Mouse (Mus musculus): ENCODE measurements at regions not wholly inside any gene's neighbourhood (a gene's known extent, or its start where the extent isn't known, plus 50 kb on each side); places are given as distances from the start of the nearest gene placed in this dataset.

DNA sequence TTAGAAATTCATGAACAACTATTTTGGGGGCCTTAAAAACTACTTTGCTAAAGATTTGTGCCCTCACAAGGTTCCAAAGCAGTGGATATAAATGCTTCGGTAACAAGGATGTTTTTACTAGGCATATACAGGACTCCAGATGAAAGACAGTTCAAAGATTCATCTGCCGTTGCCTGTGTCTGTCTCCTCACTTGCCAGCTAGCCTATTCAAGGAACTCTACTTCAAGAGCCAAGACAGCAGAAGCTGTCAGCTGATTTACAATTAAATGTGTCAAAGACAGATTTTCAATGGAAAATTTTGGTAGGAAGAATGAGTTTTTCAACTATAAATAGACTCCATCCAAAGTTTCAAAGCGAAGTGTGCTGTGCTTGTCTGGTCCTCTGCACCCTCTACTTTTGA is 494.0 kb upstream of the A1bg start:
- DNase-seq (ENCODE audit: low spot score in 2 of 2), result peak in 1 of 2 experiments; percentile 10

DNA sequence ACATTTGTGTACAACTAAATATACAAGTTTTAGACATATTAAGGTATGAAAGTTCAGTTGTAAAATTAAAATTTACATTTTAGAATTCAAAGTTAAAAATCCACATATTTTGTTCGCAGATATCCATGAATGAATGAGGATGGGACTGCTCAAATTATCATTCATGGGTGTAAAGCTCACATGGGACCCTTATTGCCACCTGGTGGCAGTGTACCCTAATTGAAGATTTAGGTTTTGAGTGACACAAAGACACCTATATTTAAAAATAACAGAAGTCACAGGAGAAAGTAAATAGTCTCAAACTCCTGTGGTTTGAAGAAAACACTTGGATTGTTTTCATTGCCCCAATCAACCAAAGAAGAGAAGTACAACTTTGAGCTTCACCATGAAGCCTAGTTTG is 492.8 kb upstream of the A1bg start:
- DNase-seq (ENCODE audit: low spot score in 2 of 2), result peak in 1 of 2 experiments; percentile 6

DNA sequence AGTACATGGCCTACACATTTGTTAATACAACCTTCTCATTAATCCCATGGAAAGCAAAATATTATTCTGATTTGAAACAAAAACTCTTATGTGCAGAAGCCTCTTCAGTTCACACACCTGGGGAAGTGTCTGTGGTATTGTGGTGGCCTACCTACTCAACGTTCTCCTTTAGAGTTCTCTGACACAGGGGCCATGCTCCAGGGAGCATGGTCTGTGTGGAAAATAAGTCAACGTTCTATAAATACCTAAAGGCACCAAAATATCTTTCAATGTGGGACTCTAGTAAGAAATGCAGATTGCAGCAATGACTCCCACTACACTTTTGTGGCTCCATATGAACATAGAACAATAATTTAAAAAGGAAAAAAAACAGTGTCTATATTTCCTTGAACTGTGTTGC is 489.0 kb upstream of the A1bg start:
- no peak for DNase-seq (ENCODE audit: low spot score in 2 of 2)

DNA sequence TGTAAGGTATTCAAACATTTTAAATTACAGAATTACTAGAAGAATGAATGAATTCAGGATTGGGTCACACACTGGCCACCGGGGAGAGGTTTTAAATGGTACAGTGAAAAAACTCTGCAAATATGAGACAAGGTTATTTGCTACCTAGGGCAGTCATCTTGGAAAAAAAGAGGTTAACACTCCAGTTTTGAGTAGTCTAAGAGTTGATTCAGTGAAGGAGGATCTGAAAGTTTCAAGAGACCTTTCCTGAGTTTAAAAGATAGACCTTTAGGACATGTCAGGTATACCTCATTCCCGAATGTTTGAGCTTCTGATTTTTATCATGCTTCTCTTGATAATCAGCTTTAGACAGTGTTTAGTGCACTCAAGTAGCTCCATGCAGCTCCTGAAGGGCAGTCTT is 488.0 kb upstream of the A1bg start:
- no peak for DNase-seq (ENCODE audit: low spot score in 2 of 2)

DNA sequence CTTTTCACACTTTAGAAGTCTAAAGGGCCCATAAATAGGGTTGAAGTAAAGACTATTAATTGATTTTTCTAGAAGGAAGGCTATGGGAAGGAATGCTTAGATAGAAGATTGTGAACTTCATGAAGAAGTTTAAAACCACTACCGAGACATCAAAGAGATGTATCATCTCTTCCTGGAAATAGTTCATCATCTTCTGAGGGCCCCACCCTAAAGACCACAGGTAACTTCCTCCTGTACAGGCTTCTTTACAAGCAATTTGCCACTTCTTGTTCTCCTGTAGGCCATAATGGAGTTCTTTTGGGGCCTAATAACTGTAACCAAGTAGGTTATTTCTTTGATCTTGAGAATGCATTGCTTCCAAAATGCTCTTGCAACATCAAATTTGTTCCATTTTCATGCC is 485.8 kb upstream of the A1bg start:
- DNase-seq (ENCODE audit: low spot score in 2 of 2), result no peak

DNA sequence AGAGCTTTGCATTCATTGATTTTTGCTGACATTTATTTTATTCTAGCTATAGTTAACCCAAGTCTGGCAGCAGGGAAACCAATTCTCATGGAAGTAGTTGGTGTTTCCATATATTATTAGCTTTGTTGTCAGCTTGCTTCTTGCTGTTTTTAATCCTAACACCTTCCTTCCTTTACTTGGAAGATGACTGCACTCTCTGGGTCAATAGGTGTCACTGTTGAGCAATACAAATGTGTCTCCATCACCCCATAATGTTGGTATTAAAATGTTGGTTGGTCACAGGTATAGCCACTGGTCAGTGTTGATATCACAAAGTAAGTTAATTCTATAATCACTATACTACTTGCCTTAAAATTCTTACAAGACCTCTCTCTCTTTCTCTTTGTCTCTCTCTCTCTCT is 477.9 kb upstream of the A1bg start:
- peak in 1 of 2 experiments; percentile 19 for DNase-seq (ENCODE audit: low spot score in 2 of 2)

DNA sequence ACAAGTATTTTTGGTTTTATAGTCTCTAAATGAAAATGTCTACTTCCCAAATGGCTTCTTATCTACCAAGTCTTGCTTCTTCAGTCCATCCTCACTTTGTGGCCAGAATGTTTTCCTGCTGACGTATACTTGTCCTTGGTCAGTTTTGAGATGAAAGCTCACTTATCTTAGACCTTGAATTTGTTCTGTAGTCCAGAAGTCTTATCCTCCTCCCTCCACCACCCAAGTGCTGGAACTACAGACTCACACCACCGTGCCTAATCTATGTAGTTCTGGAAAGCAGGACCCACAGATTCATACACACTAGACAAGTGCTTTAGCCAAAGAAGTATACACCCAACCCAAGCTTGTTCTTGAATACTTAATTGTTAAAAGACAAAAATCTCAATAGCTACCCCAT is 477.2 kb upstream of the A1bg start:
- DNase-seq (ENCODE audit: low spot score in 2 of 2), result no peak

DNA sequence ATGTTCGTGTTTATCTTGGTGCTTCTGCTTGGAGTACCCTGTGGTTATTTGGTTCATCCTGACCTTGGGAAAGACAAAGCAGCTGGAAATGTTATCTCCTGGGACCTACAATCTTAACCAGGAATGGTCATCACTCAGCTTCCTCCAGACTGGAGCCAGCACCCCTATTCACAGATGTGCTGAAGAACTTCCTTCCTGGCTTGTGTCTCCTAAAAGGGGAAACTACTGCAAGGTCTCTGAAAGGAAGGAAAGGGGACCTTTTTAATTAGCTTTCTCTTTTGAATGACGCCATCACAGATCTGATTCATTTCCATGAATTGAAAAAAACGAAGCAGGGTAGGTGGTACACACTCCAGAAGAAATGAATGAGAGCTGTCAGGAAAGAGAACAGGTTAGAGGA is 476.0 kb upstream of the A1bg start:
- DNase-seq (ENCODE audit: low spot score in 2 of 2), result no peak

DNA sequence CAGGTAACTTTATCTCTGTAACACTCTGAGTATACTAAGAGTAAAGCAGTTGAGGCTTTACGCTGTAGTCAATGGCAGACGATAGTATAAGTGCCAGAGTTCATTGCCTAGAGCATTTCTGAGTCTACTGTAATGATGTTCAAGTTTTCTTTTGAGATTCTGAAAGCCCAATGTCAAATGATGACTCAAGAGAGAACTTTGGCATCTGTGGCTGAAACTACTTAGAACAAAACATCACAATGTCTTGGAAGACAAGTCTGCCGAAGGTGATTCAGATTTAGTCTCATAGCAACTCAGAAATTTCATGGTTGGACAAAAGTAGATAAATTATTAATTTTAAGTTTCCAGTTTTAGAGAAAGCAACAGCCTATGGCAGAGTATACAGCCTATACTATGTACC is 474.2 kb upstream of the A1bg start:
- DNase-seq (ENCODE audit: low spot score in 2 of 2), result no peak

DNA sequence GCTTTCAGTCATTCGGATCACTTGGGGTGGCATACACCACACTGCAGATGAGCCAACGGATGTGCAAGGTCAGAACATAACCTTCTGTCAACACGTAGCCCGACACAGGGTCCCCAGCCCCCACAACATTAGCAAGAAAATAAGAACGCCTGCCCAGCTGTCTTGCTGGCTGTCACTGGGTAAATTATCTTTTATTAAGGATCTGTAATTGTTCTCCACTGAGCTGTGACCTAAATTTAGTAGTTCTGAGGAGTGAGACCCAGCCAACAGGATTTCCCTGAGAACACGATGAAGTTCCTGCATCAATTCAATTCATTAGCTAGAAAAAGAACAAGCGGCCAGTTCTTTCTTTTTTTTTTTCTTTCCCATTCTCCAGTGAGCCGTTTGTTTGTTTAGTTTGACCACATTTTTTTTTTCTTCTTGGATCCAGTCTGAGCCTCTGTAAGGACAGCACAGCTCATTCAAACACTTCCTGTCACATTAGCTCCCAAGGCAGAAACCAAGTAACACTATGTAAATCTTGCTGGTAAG is 472.5 kb upstream of the A1bg start:
- DNase-seq (ENCODE audit: low spot score in 2 of 2), result peak in 1 of 2 experiments; percentile 19

DNA sequence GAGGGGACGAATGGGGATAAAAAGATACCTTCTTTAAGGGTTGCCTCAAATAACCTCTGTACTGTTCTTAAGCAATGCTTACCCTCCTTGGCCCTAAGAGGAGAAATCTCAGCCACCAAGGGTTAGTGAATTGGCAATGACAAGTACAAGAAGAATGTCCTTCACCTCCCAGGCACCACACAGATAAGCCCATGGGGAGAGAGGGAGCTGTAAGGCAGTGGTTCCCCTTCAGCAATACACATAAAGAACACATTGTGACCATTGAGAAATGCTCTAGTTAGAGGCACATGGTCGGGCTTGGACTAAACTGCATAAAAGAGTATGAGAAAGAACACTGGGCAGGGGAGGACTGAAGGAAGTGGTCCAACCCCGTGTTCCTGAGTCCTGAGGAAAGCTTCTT is 457.9 kb upstream of the A1bg start:
- no peak for DNase-seq (ENCODE audit: low spot score in 2 of 2)

DNA sequence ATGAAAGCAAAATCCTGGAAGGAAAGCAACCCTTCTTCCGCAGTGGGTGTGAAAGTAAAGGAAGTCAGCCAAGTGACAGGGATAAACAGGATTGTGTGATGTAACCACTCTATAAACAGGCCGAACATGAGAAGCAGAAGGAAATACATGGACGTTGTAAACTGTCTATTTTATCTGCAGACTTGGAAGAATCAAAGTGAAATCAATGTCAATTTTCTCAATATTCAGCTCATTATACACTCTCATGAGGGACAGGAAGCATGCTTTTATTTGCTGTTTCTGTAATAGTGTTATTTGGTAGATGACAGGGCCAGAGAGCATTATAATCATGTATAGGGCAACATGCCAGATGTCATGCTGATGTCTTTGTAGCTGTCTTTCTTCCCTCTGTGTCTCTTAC is 443.5 kb upstream of the A1bg start:
- DNase-seq (ENCODE audit: low spot score in 2 of 2), result no peak

DNA sequence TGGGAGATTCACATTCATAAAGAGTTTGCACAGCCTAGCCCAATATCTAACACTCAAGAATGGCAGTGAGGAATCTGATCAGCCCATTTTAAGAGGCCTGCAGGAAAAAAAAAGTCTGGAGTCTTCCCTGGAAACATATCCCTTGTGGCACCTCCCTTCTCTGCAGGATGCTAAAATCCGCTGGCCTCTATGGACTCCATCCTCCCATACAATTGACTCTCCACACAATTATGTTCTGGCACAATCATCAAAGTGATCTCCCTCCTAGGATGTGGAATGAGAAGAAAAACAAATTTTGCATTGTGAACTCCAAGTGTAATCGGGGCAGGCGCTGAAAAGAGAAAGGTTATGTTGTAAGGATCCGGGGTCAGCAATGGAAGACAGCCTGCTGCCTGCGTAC is 442.7 kb upstream of the A1bg start:
- no peak for DNase-seq (ENCODE audit: low spot score in 2 of 2)

DNA sequence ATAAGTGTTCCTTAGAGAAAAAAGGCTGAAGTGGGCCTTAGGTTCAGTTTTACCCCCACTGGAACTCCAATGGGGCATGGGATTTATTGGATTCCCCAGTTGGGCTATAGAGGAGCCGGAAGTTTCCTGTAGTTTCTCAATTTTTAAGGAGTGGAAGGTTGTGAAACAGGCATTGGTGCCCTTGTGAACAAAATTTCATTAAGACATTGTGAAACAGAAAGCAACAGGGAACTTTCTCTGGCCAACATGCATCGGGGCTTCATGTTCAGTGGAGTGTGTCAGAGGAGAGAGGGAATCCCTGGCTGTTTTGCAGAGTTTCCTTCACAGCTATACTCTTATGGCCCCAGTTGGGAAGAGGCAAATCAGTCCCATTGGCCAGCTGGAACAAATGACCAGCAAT is 441.6 kb upstream of the A1bg start:
- DNase-seq (ENCODE audit: low spot score in 2 of 2), result no peak

DNA sequence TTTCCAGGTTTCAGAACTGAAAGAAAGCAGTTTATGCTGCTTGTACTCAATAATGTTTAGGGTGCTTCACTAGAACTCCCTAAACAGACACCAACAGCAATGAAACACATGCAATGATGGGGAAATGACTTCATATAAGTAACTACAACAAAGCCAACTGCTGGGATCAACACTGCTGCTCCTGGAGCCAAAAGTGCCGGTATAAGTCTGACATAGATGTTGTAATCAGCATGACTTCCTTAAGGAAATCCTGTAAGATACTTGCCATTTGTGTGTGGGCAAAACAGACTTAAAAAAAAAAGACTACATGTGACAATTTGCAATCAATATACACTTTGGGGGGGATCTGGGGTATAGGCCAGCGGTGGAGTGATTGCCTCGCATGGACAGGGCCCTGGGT is 438.4 kb upstream of the A1bg start:
- DNase-seq (ENCODE audit: low spot score in 2 of 2), result no peak

DNA sequence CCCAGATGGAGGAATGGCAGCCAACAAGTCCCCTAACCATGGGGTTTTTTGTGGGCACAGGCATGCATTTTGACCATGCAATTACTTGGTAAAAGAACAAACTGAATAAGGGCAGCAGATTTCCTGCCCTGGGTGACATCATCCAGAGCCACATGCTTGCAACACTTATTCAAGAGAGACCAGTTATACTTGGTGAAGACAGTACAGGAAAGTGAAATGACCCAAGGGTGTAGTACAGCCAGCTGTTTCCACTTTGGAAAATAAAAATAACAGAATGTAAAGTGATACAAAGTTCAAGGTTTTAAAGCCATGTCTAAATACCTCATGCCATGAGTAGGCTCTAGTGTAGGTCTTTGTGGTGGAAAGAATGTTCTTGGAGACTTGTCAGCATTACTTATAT is 432.5 kb upstream of the A1bg start:
- no peak for DNase-seq (ENCODE audit: low spot score in 2 of 2)

DNA sequence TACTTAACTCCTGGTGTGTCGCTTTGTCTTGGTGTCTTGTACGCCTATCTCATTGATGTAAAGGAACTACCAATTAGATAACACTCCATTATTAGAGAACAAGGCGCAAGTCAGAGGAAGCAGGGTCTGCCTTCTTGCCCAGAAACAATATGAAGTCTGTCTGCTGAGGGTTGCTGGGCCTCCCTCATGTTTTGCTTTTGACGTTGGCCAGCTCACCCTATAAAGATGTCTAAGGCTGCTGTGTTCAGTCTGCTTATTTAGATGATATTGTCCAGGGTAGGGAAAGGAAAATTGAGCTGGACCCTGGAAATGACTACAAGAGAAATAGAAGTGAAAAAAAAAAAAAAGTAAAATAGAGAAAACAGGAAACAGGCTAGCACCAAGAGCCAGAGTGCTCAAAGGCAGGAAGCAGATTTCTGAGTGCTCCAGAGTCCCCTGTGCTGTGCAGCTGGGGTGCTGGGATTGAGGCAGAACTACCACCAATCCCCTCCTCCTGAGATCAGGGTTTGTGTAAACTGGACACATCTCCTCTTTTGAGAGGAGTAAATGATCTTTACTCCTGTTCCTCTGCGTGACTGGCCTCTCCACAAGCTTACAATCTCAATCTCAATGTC is 429.0 kb upstream of the A1bg start:
- DNase-seq (ENCODE audit: low spot score in 2 of 2), result no peak

DNA sequence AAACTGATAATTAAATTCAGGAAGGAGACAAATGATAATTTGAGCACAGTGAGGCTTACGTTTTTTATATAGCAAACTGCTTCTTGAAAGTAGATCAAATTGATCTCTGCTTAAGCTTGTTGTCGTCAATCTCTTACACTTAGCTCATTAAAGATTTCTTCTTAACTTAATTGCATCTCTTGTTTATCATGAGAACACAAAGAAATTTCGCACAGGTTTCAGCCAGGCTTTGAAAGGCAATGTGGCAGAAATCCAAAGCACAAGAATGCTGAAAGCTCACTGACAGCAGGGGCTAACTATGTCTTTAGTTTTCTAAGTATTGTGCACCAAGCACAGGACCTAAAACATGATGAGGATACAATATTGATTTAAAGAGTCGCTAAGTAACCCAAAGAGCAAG is 422.3 kb upstream of the A1bg start:
- no peak for DNase-seq (ENCODE audit: low spot score in 2 of 2)

DNA sequence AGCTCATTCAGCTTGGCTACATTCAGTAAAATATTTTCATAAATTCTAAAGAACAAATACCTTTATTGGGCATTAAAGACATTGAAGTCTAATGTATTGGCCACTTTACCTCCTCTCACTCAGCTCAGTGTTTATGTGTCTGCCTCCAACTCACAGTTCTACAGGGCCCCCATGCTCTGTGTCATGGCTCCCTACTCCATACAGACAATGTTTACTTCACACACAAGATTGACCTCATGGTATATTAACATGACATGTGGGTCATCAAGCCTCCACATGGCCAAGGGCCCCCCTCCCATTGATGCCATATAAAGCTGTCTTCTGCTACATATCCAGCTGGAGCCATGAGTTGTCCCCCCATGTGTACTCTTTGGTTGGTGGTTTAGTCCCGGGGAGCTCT is 419.8 kb upstream of the A1bg start:
- DNase-seq (ENCODE audit: low spot score in 2 of 2), result no peak

DNA sequence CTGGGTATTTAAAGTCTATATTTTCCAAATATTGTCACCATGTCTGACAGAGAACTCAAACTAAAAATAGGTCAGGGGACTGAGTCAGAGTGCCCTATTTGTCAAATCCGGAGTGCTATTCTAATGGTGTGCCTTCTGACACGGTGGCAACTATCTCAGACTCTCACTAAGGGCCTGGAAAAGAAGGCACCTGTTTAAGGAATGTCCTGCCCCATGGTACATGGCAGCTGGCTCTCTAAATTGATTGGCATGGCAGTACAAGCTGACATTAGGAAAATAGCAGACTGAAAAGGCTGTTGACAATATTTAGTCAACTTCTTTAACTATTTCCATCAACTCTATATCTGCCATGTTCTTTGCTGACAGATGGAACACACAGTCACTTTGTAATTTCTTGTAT is 405.1 kb upstream of the A1bg start:
- DNase-seq (ENCODE audit: low spot score in 2 of 2), result no peak

DNA sequence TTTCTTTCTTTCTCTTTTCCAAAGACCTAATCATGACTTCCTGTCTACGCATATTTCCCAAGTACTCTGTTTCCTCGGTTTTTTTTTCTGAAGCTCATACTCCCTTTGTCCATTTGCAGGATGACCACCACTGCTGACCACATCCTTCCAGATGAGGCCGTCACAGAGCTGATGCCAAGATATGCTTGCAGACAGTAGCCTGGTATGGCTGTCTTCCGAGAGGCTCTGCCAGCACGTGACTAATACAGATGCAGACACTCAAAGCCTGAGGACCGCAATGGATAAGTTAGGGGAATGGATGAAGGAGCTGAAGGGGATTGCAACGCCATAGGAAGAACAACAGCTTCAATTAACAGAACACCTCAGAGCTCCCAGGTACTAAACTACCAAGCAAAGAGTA is 399.4 kb upstream of the A1bg start:
- no peak for DNase-seq (ENCODE audit: low spot score in 2 of 2)

DNA sequence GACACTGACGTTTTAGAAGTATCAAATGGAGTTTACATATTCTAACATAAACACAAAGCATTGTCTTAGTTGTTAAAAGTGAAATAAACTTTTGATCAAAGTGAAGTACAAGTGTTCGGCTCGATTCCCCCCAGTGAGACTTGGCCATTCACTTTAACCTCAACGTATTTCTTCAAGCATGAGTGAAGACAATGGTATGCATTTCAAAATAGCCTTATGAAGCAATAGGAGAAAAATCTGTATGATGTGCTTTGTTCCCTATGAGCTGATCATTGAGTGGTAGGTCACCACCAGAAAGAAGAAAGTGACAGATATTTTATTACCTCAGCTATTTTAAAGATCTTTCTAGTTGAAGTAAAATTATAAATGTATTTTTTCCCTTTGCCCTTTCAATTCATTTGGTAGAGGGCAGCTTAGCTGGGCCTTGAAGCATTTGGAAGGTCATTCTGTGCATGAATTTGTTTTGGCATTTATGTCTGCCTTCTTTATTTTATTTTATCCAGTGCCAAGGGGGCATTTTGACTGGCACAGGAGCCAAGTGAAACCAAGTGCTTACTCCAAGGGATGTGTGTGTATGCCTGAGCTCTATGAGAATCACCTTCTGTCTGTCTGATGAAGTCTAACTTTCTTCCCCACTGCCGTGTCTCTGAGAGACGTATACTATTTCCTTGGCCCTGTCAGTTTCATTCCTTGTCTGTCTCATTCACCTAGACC is 386.8 kb upstream of the A1bg start:
- no peak for DNase-seq (ENCODE audit: low spot score in 2 of 2)

DNA sequence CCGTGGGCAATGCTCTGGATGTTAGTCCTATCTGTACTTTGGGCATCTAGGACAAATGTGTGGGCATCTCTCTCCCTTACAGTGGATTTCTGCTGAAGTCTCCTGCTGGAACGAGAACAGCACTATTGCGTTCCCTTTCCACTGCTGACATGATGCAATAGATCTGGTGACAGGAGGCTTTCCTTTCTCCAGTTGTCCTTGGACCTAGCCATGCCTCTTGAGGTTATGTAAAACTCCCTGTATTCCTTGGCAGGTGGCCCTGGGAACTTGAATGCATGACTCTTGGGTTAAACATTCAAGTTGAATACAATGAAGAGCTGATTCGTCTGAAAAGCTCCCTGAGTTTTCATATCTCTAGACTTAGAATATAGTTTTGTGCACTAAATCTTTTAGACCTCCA is 386.1 kb upstream of the A1bg start:
- no peak for DNase-seq (ENCODE audit: low spot score in 2 of 2)
